Mouse (Mus musculus): ENCODE measurements around the gene Tnni2.

- TF ChIP-seq EP300 (IDR thresholded peaks at IDR 0.05; ENCODE audit: low read depth), result no peak
- no peak for TF ChIP-seq CTCF (IDR thresholded peaks at IDR 0.05; ENCODE audit: low read depth)
Measured at GRCm38 (mm10) chr7:142416225-142416624, 25.4 kb upstream of the Tnni2 start.

All from heart, postnatal 0 days (tissue).